Mouse (Mus musculus) midbrain, embryonic 16.5 days (tissue): ENCODE data around the gene Ogfod2. TPM values are rescaled to one million over a fixed set of nuclear protein-coding genes. Genes with fewer than 3 reads are reported as not detected.

Source experiments
- ATAC-seq: fragments of 200-750 bp; cut with Nextera tagmentation; 2 replicates; pipeline ENCODE4 v1.8.0; 2017; ENCODE audit warnings: moderate TSS enrichment
- H3K27ac ChIP-seq: fragments of 300-500 bp; sonication (generic); 2 replicates; pipeline ENCODE4 v1.5.1; 2014; ENCODE audit warnings: mild to moderate bottlenecking, low read length, mixed read lengths
- H3K27me3 ChIP-seq: fragments of 300-500 bp; sonication (generic); 2 replicates; pipeline ENCODE4 v1.6.1; 2014; ENCODE audit warnings: low read depth, low read length, mixed read lengths; ENCODE audit not compliant: control insufficient read depth, insufficient read depth
- H3K36me3 ChIP-seq: fragments of 300-500 bp; sonication (generic); 2 replicates; pipeline ENCODE4 v1.6.1; 2014; ENCODE audit warnings: mild to moderate bottlenecking, low read length, moderate library complexity, mixed read lengths; ENCODE audit not compliant: control insufficient read depth, insufficient read depth
- H3K4me1 ChIP-seq: fragments of 300-500 bp; sonication (generic); 2 replicates; pipeline ENCODE4 v1.6.1; 2014; ENCODE audit warnings: mild to moderate bottlenecking, low read length, mixed read lengths; ENCODE audit not compliant: control insufficient read depth, insufficient read depth
- H3K4me2 ChIP-seq: fragments of 300-500 bp; sonication (generic); 2 replicates; pipeline ENCODE4 v1.6.1; 2014; ENCODE audit warnings: mild to moderate bottlenecking, low read length, mixed read lengths
- H3K4me3 ChIP-seq: fragments of 300-500 bp; sonication (generic); 2 replicates; pipeline ENCODE4 v1.5.1; 2014; ENCODE audit warnings: low read depth, mild to moderate bottlenecking, low read length, moderate library complexity, mixed read lengths
- H3K9ac ChIP-seq: fragments of 300-500 bp; sonication (generic); 2 replicates; pipeline ENCODE4 v1.6.1; 2014; ENCODE audit warnings: low read depth, low read length, mixed read lengths
- H3K9me3 ChIP-seq: fragments of 300-500 bp; sonication (generic); replicated peaks from 2 replicates; pipeline ENCODE4 v1.6.1; 2014; ENCODE audit warnings: mild to moderate bottlenecking, low read length, mixed read lengths; ENCODE audit not compliant: control insufficient read depth, poor library complexity, severe bottlenecking
- WGBS: fragments of 180-500 bp; shearing (Covaris S2); extraction: QIAGEN DNeasy Blood & Tissue Kit; methylation state at CpG from one replicate; pipeline ENCODE4 v1.1.7; 2014; 5-methylcytosine and 5-hydroxymethylcytosine counted together
- polyA plus RNA-seq: library from polyadenylated mRNA; unstranded; fragments of >200 nt; fragmentation: Nextera tagmentation; extraction: Ambion mirVana; gene quantifications from 2 replicates; pipeline ENCODE4 v1.2.1, GENCODE M21; 2015

Ogfod2 gene
- polyA plus RNA-seq, 1 experiment from 2014 or later: 43.7 TPM

- Histone ChIP-seq H3K27me3 (no peaks in the 10 kb centered on the region), H3K4me1 (no peaks in the 10 kb centered on the region), H3K36me3 (no peaks in the 10 kb centered on the region), H3K4me2 (no peak overlapping the region), H3K4me3 (no peak overlapping the region), H3K9ac (no peak overlapping the region), H3K9me3 (no peaks in the 10 kb centered on the region), H3K27ac (no peak overlapping the region)
- no peak for ATAC-seq
- WGBS: 89% methylated on average over 6 of the region's 6 CpGs
Measured at GRCm38 (mm10) chr5:124102326-124102725, 9.8 kb upstream of the Ogfod2 start.

GRCm38 (mm10) chr5:124103020-124103419, 9.1 kb upstream of the Ogfod2 start:
- no peak for ATAC-seq
- Histone ChIP-seq H3K4me2 (no peak overlapping the region), H3K4me1 (no peaks in the 10 kb centered on the region), H3K9ac (no peak overlapping the region), H3K36me3 (no peaks in the 10 kb centered on the region), H3K4me3 (no peak overlapping the region), H3K27ac (no peak overlapping the region), H3K9me3 (no peaks in the 10 kb centered on the region), H3K27me3 (no peaks in the 10 kb centered on the region)
- WGBS: 88% methylated on average over 3 of the region's 3 CpGs

GRCm38 (mm10) chr5:124103552-124103951, 8.5 kb upstream of the Ogfod2 start:
- no peak overlapping the region for H3K9ac ChIP-seq
- no peak overlapping the region for H3K4me3 ChIP-seq
- H3K4me2 ChIP-seq: no peak overlapping the region
- H3K9me3 ChIP-seq: no peaks in the 10 kb centered on the region
- no peak overlapping the region for H3K27ac ChIP-seq
- H3K36me3 ChIP-seq: no peaks in the 10 kb centered on the region
- H3K27me3 ChIP-seq: no peaks in the 10 kb centered on the region
- H3K4me1 ChIP-seq: no peaks in the 10 kb centered on the region
- 96% methylated on average over 9 of the region's 9 CpGs for WGBS
- no peak for ATAC-seq

GRCm38 (mm10) chr5:124111077-124111741, 888 bp upstream of the Ogfod2 start:
- peak; percentile 12; the same call in 1 of the 2 replicates for ATAC-seq
- 19% methylated on average over 17 of the region's 17 CpGs for WGBS
- Histone ChIP-seq H3K4me1 (peaks cover 21% of the 10 kb centered on the region), H3K27me3 (no peaks in the 10 kb centered on the region), H3K9me3 (no peaks in the 10 kb centered on the region), H3K9ac (peak overlapping the region; percentile 71), H3K4me2 (peak overlapping the region; percentile 83), H3K4me3 (peak overlapping the region; percentile 71), H3K27ac (peak overlapping the region; percentile 93), H3K36me3 (peaks cover 3% of the 10 kb centered on the region; the same call in 1 of the 2 replicates)

GRCm38 (mm10) chr5:124112531-124112930, 434 bp downstream of the Ogfod2 start:
- H3K4me1 ChIP-seq: peaks cover 30% of the 10 kb centered on the region
- H3K9me3 ChIP-seq: no peaks in the 10 kb centered on the region
- H3K27ac ChIP-seq: peak overlapping the region; percentile 93
- H3K4me2 ChIP-seq: peak overlapping the region; percentile 96
- no peak for ATAC-seq
- peak overlapping the region; percentile 71 for H3K9ac ChIP-seq
- peak overlapping the region; percentile 71 for H3K4me3 ChIP-seq
- WGBS: 2% methylated on average over 18 of the region's 18 CpGs
- no peaks in the 10 kb centered on the region for H3K27me3 ChIP-seq
- H3K36me3 ChIP-seq: peaks cover 3% of the 10 kb centered on the region; the same call in 1 of the 2 replicates

GRCm38 (mm10) chr5:124113030-124113429, 933 bp downstream of the Ogfod2 start:
- Histone ChIP-seq H3K4me2 (peak overlapping the region; percentile 96), H3K9ac (peak overlapping the region; percentile 71), H3K4me1 (peaks cover 30% of the 10 kb centered on the region), H3K36me3 (peaks cover 3% of the 10 kb centered on the region; the same call in 1 of the 2 replicates), H3K9me3 (no peaks in the 10 kb centered on the region), H3K27ac (0 out of 2 replicates have a peak overlapping the region, but pooled peaks have one; percentile 93), H3K27me3 (no peaks in the 10 kb centered on the region), H3K4me3 (peak overlapping the region; percentile 71)
- 14% methylated on average over 14 of the region's 14 CpGs for WGBS
- ATAC-seq: no peak

- Histone ChIP-seq H3K27ac (no peak overlapping the region), H3K4me3 (no peak overlapping the region), H3K4me2 (no peak overlapping the region), H3K9me3 (no peaks in the 10 kb centered on the region), H3K27me3 (no peaks in the 10 kb centered on the region), H3K9ac (no peak overlapping the region), H3K36me3 (peaks cover 7% of the 10 kb centered on the region; the same call in 1 of the 2 replicates), H3K4me1 (peaks cover 32% of the 10 kb centered on the region)
- WGBS: 92% methylated on average over 24 of the region's 24 CpGs
- no peak for ATAC-seq
Measured at GRCm38 (mm10) chr5:124114276-124115025, 2.4 kb downstream of the Ogfod2 start.

GRCm38 (mm10) chr5:124115531-124115930, 3.4 kb downstream of the Ogfod2 start:
- Histone ChIP-seq H3K4me3 (peak overlapping the region; percentile 89), H3K4me2 (peak overlapping the region; percentile 98), H3K9ac (peak overlapping the region; percentile 95), H3K36me3 (peaks cover 14% of the 10 kb centered on the region), H3K27ac (peak overlapping the region; percentile 83), H3K27me3 (no peaks in the 10 kb centered on the region), H3K9me3 (no peaks in the 10 kb centered on the region), H3K4me1 (peaks cover 32% of the 10 kb centered on the region)
- no peak for ATAC-seq
- 25% methylated on average over 7 of the region's 7 CpGs for WGBS
